Mouse (Mus musculus) forebrain, postnatal 0 days (tissue): Measurements from ENCODE around the gene Cxcr4. TPM values are rescaled to one million over a fixed set of nuclear protein-coding genes. Genes with fewer than 3 reads are reported as not detected.

Experiments
- ATAC-seq: fragments of 200-750 bp; cut with Nextera tagmentation; 2 replicates; pipeline ENCODE4 v1.8.0; 2017; ENCODE audit warnings: mild to moderate bottlenecking, moderate library complexity
- DNase-seq: peaks from one replicate; pipeline ENCODE4 v3.0.0-alpha.2; 2015
- H3K27ac ChIP-seq: fragments of 300-500 bp; sonication (generic); 2 replicates; pipeline ENCODE4 v1.5.1; 2014; ENCODE audit warnings: low read depth, mild to moderate bottlenecking, antibody characterized with exemption, low read length, moderate library complexity, mixed read lengths
- H3K27me3 ChIP-seq: fragments of 300-500 bp; sonication (generic); 2 replicates; pipeline ENCODE4 v1.6.1; 2014; ENCODE audit warnings: mild to moderate bottlenecking, low read length, mixed read lengths; ENCODE audit not compliant: insufficient read depth
- H3K36me3 ChIP-seq: fragments of 300-500 bp; sonication (generic); 2 replicates; pipeline ENCODE4 v1.6.1; 2014; ENCODE audit warnings: mild to moderate bottlenecking, moderate library complexity; ENCODE audit not compliant: insufficient read depth
- H3K4me1 ChIP-seq: fragments of 300-500 bp; sonication (generic); 2 replicates; pipeline ENCODE4 v1.6.1; 2014; ENCODE audit warnings: antibody characterized with exemption; ENCODE audit not compliant: insufficient read depth
- H3K4me2 ChIP-seq: fragments of 300-500 bp; sonication (generic); 2 replicates; pipeline ENCODE4 v1.6.1; 2014; ENCODE audit warnings: low read depth, mild to moderate bottlenecking, moderate library complexity
- H3K4me3 ChIP-seq: fragments of 300-500 bp; sonication (generic); 2 replicates; pipeline ENCODE4 v1.5.1; 2014; ENCODE audit warnings: low read depth, low read length, mixed read lengths
- H3K9ac ChIP-seq: fragments of 300-500 bp; sonication (generic); 2 replicates; pipeline ENCODE4 v1.6.1; 2014; ENCODE audit warnings: mild to moderate bottlenecking
- H3K9me3 ChIP-seq: fragments of 300-500 bp; sonication (generic); 2 replicates; pipeline ENCODE4 v1.6.1; 2016; ENCODE audit warnings: low read length
- CTCF ChIP-seq: sonication (generic); IDR thresholded peaks from 2 replicates; pipeline ENCODE4 v1.5.1; 2016; ENCODE audit warnings: antibody characterized with exemption, control low read depth, low read depth
- WGBS: fragments of 180-500 bp; shearing (Covaris S2); extraction: QIAGEN DNeasy Blood & Tissue Kit; methylation state at CpG from one replicate; pipeline ENCODE4 v1.1.7; 2014; 5-methylcytosine and 5-hydroxymethylcytosine counted together
- polyA plus RNA-seq: library from polyadenylated mRNA; unstranded; fragments of >200 nt; fragmentation: Nextera tagmentation; extraction: Ambion mirVana; gene quantifications from 2 replicates; pipeline ENCODE4 v1.2.1, GENCODE M21; 2015
- total RNA-seq: library from RNA; depleted of rRNA; stranded (reverse); fragments of >200 nt; gene quantifications from 2 replicates; pipeline ENCODE4 v1.2.3, GENCODE M21; 2014

Gene Cxcr4
- total and polyA plus RNA-seq, 2 experiments from 2014 or later, result 5.8 to 44.9 TPM

DNA sequence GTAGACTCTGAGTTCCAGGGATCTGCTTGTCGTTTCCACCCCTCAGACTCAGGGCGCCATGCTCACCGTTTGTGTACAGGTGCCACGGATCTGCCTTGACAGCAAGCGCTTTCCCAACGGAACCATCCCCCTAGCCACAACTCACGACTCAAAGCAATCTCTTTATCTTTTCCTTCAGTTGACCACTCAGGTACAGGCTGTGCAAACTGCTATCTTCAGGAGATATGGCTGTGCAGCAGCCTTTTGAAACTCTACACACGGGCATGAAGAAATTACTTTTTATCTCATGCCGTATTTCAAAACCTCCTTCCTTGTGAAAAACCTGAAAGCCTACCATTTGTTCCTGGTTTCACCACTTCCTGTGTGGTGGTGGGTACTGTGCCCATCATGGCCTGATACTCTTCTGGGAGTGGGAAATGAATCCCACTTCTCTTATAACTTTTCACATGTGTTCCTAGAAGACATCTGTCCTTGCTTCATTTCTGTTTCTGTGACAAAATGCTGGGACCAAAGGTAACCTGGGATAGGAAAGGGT is 34.1 kb upstream of the Cxcr4 start:
- Histone ChIP-seq H3K4me1 (no peaks in the 10 kb centered on the region), H3K9me3 (no peaks in the 10 kb centered on the region), H3K9ac (no peak overlapping the region), H3K27ac (no peak overlapping the region), H3K4me2 (no peak overlapping the region), H3K4me3 (no peak overlapping the region), H3K36me3 (no peaks in the 10 kb centered on the region), H3K27me3 (no peaks in the 10 kb centered on the region)
- WGBS, result 91% methylated on average over 9 of the region's 9 CpGs
- no peak for ATAC-seq
- no peak for DNase-seq
- TF ChIP-seq CTCF, result no peak

DNA sequence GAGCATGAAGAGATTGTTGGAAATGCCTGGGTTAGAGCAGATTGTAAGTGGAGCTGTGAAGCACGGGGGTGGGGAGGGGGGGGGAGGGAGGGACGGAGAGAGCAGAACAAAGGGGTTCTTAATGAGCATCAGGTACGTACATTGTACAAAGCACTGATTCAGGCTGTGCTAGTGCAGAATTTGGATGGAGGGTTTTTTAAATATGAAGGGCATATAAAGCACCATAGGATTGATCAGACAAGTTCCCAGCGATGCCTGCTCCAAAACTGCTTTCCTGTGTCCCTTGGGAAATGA is 31.4 kb upstream of the Cxcr4 start:
- H3K9ac ChIP-seq, result no peak overlapping the region

DNA sequence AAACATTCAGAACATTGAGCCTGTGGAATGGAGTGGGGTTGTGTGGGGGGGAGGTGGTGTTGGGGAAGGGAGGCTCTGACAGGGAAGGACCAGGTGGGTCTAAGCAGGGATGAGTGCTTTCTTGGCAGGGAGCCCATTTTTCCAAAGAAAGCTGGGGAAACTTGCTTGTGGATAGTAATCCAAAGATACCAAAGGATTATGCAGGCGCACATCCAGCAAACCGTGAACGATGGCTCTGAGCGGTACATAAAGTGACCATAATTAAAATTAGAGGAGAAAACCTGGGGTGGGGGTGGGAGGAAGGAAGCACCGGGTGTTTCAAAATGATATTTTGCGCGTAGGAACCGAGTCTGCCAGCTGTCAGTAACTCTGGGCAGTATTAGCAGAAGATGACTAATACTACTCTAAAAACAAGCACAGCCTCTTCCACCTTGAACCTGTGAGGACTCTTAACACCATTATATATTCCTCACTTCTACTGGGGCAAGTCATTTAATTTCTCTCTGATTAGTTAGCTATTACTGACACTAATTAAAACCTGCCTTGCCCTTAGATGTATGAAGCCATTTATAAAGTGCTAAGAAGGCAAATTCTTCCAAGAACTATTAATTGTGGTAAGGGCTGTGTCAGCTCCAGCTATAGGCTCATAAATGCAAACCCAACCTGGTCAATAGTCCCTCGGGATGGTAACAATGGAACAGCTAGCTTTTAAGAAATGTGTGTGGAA is 30.9 kb upstream of the Cxcr4 start:
- Histone ChIP-seq H3K4me1 (no peaks in the 10 kb centered on the region), H3K36me3 (no peaks in the 10 kb centered on the region), H3K9ac (no peak overlapping the region), H3K27me3 (no peaks in the 10 kb centered on the region), H3K4me3 (no peak overlapping the region), H3K27ac (no peak overlapping the region), H3K9me3 (no peaks in the 10 kb centered on the region), H3K4me2 (no peak overlapping the region)
- DNase-seq, result no peak
- no peak for TF ChIP-seq CTCF
- ATAC-seq, result no peak
- whole genome bisulfite sequencing, result 23% methylated on average over 9 of the region's 9 CpGs

More for the DNA sequence above, 31.4 kb upstream of the Cxcr4 start:
- H3K4me3 ChIP-seq, result no peak overlapping the region
- H3K36me3 ChIP-seq, result no peaks in the 10 kb centered on the region
- no peak for DNase-seq
- no peak overlapping the region for H3K4me2 ChIP-seq
- peak; percentile 71; the same call in 1 of the 2 replicates for ATAC-seq
- no peak overlapping the region for H3K27ac ChIP-seq
- H3K9me3 ChIP-seq, result no peaks in the 10 kb centered on the region
- TF ChIP-seq CTCF, result no peak
- WGBS, result 17% methylated on average over 4 of the region's 4 CpGs
- no peaks in the 10 kb centered on the region for H3K4me1 ChIP-seq
- H3K27me3 ChIP-seq, result no peaks in the 10 kb centered on the region

DNA sequence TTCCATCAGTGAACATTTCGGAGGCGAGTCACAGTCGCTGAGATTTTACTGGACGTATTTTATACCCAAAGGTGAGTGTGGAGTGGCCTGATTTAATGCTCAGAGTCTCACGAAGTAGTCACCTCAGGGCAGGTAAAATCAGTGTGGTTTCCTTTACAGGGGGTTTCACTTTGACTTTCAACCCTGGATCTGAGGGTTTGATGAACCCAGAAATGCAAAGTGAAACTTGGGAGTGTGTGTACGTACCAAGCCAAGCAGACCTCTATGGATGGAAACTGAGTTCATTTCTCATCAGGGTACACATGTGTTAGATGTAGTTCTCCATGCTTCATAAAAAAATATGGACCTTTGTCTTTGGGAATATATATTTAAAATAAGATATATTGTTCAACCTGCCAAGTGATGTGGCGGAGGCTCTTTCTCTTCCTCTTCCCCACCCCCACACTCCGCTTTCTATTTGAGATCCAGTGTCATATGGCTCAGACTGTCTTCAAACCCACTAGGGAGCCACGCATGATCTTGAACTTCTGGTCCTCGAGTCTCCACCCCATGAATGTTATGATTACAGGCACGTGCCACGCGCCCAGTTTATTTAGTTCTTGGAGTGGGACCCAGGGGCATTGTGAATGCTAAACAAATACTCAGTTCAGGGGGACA is 25.7 kb upstream of the Cxcr4 start:
- Histone ChIP-seq H3K4me2 (no peak overlapping the region), H3K27me3 (no peaks in the 10 kb centered on the region), H3K9ac (no peak overlapping the region), H3K36me3 (no peaks in the 10 kb centered on the region), H3K27ac (no peak overlapping the region), H3K4me3 (no peak overlapping the region), H3K9me3 (no peaks in the 10 kb centered on the region), H3K4me1 (no peaks in the 10 kb centered on the region)
- TF ChIP-seq CTCF, result no peak
- 93% methylated on average over 13 of the region's 13 CpGs for WGBS
- no peak for DNase-seq
- no peak for ATAC-seq

DNA sequence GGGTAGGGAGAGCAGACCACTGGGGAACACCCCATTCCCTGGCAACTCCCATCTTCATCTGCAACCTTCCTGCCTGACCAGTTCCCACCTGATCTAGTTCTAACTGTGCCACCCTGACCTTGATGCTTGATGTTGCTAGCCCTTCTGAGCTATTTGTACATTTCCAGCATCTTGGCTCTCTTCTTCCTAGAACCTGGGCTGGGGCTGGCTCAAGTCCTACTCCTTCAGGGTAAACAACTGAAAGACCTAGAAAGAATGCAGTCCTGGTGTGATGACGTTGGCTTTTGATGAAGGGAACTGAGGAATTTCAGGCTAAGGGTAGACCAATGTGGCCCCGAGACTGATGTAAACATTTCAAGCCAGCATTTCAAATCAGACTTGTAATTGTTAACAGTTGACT is 24.5 kb upstream of the Cxcr4 start:
- Histone ChIP-seq H3K4me1 (no peaks in the 10 kb centered on the region), H3K36me3 (no peaks in the 10 kb centered on the region), H3K4me2 (no peak overlapping the region), H3K9ac (no peak overlapping the region), H3K27ac (no peak overlapping the region), H3K9me3 (no peaks in the 10 kb centered on the region), H3K4me3 (no peak overlapping the region), H3K27me3 (no peaks in the 10 kb centered on the region)
- DNase-seq (no peak), ATAC-seq (no peak)
- WGBS, result 64% methylated on average over 2 of the region's 2 CpGs
- no peak for TF ChIP-seq CTCF

DNA sequence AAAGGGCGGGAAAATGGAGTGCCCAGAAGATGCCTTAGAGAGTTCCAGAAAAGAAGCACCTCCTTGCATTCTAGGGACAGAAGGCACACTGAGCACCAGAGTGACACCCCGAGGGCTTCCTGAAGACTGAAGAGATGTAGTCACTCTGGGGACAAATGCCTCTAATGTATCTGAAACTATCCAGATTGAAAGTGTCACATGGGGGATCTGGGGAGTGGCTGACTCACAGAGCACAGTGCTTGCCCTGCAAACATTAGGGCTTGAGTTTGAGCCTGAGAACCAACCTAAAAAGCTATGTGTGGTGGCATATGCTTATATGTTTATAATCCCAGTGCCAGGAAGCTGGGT is 23.3 kb upstream of the Cxcr4 start:
- no peaks in the 10 kb centered on the region for H3K9me3 ChIP-seq
- no peaks in the 10 kb centered on the region for H3K27me3 ChIP-seq
- H3K4me3 ChIP-seq, result no peak overlapping the region
- no peak for ATAC-seq
- H3K9ac ChIP-seq, result no peak overlapping the region
- 85% methylated on average over 2 of the region's 2 CpGs for WGBS
- no peaks in the 10 kb centered on the region for H3K36me3 ChIP-seq
- no peak overlapping the region for H3K27ac ChIP-seq
- no peaks in the 10 kb centered on the region for H3K4me1 ChIP-seq
- no peak for TF ChIP-seq CTCF
- DNase-seq, result no peak
- H3K4me2 ChIP-seq, result no peak overlapping the region

DNA sequence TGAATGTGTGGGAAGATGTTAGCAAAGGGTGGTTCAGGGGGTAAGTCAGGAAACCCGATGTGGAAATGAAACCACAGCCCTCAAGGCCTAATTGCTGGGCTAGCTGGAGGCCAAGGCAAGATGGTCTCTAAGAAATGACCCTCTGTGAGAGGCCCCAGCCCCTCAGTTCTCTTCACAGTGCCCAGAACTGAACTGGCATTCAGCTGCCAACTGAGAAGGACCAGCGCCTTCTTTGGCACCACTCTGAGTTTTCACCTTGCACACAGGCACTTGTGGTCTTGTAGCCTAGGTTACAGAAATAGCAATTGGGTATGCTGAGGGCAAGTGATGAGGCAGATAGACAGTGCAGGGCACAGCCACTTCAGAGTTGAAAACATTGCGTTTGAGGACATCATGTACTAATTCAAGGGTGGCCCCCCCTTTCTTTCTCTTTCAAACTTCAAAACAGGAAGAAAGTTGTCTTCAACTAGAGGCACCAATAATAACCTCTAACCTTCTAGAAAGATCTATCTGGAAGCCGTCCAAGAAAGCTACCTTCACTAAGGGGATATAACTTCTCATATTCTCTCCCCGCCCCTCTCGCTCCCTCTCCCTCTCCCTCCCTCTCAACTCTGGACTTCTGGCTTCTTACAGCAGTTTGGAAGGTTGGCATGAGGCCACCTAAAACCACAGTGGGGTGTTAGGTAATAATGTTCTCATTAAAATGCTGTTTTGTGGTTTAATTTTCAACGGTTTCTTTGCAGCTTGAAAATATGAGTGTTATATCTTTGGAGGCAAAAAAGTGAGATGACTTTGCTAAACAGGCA is 22.8 kb upstream of the Cxcr4 start:
- Histone ChIP-seq H3K27ac (no peak overlapping the region), H3K27me3 (no peaks in the 10 kb centered on the region), H3K4me2 (no peak overlapping the region), H3K4me1 (no peaks in the 10 kb centered on the region), H3K9me3 (no peaks in the 10 kb centered on the region), H3K9ac (no peak overlapping the region), H3K36me3 (no peaks in the 10 kb centered on the region), H3K4me3 (no peak overlapping the region)
- WGBS, result 68% methylated on average over 7 of the region's 7 CpGs
- no peak for TF ChIP-seq CTCF
- DNase-seq (no peak), ATAC-seq (no peak)
